Mouse (Mus musculus): ENCODE results near the gene Cts7.

Cts7 gene

DNA sequence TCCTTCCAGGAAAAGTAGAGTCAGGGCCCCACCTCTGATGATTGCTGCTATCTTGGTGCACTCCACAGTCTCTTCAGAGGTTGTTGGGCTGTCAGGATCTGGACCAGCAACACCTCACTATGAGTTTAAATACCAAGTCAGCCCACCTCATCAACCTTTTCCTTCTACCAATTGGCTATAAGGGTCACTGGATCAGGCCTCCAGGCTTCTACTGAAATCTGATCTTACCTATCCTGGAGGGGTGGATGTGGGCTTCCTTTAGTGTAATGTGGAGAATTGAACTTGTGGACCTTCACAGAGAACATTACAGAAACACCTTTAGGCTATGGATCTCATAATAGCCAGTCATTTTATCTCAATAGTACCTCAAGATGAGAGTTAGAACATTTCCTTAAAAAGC, at the start of gene Cts7:
Gene Cts7, minus strand, starts transcription at position 101 of the 400 bp plus-strand sequence.
- in situ Hi-C loops (cut with MboI, MseI) = no loop called here

All from T-helper 2 cell (primary cell).